Mouse (Mus musculus) hindbrain, embryonic 13.5 days (tissue): ENCODE measurements around the gene Tyrp1. TPM values are rescaled to one million over a fixed set of nuclear protein-coding genes. Genes with fewer than 3 reads are reported as not detected.

Experiments used
- ATAC-seq: fragments of 200-750 bp; cut with Nextera tagmentation; 2 replicates; pipeline ENCODE4 v1.8.0; 2017; ENCODE audit warnings: moderate TSS enrichment; ENCODE audit not compliant: low FRiP score
- H3K27ac ChIP-seq: fragments of 300-500 bp; sonication (generic); 2 replicates; pipeline ENCODE4 v1.5.1; 2015; ENCODE audit warnings: inconsistent platforms, mild to moderate bottlenecking, moderate library complexity
- H3K27me3 ChIP-seq: fragments of 300-500 bp; sonication (generic); 2 replicates; pipeline ENCODE4 v1.6.1; 2015; ENCODE audit warnings: mild to moderate bottlenecking, inconsistent platforms
- H3K36me3 ChIP-seq: fragments of 300-500 bp; sonication (generic); 2 replicates; pipeline ENCODE4 v1.6.1; 2015; ENCODE audit warnings: mild to moderate bottlenecking, inconsistent platforms
- H3K4me1 ChIP-seq: fragments of 300-500 bp; sonication (generic); replicated peaks from 2 replicates; pipeline ENCODE4 v1.6.1; 2015; ENCODE audit warnings: inconsistent platforms
- H3K4me2 ChIP-seq: fragments of 300-500 bp; sonication (generic); 2 replicates; pipeline ENCODE4 v1.6.1; 2015; ENCODE audit warnings: inconsistent platforms, mild to moderate bottlenecking, moderate library complexity
- H3K4me3 ChIP-seq: fragments of 300-500 bp; sonication (generic); 2 replicates; pipeline ENCODE4 v1.5.1; 2015; ENCODE audit warnings: mild to moderate bottlenecking, inconsistent platforms
- H3K9ac ChIP-seq: fragments of 300-500 bp; sonication (generic); 2 replicates; pipeline ENCODE4 v1.6.1; 2015; ENCODE audit warnings: mild to moderate bottlenecking, inconsistent platforms
- H3K9me3 ChIP-seq: fragments of 300-500 bp; sonication (generic); 2 replicates; pipeline ENCODE4 v1.6.1; 2016; ENCODE audit warnings: inconsistent platforms
- WGBS: fragments of 180-500 bp; shearing (Covaris S2); methylation state at CpG from one replicate; pipeline ENCODE4 v1.1.7; 2015; 5-methylcytosine and 5-hydroxymethylcytosine counted together
- polyA plus RNA-seq: library from polyadenylated mRNA; unstranded; fragments of >200 nt; fragmentation: Nextera tagmentation; extraction: Ambion mirVana; gene quantifications from 2 replicates; pipeline ENCODE4 v1.2.1, GENCODE M21; 2015

Tyrp1 gene
- 0.25 and 0.27 TPM in 2 replicates for polyA plus RNA-seq

DNA sequence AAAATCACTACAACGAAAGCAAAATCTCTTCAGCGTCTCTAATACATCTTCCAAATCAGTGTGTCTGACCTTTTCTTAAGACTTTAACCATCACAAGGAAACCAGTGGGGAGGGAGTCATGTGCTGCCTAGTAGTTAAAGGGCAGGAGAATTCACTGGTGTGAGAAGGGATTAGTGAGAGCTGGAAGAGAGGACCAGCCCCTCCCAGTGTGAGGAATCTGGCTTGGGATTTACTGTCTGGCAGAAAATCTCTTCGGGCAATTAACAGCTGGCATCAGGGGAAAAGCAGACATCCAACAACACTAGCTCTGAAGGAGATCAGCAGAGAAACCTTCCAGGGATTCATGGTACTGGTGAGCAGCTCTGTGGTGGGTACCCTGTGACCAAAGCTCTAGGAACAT is at the start of gene Tyrp1:
Gene Tyrp1 (plus strand): TSS at position 74 of the 400 bp plus-strand sequence.
- Histone ChIP-seq H3K4me2 (no peak within 1 kb of the TSS), H3K9me3 (no peaks in the 10 kb centered on the region), H3K36me3 (no peaks in the 10 kb centered on the region), H3K4me1 (no peaks in the 10 kb centered on the region), H3K9ac (no peak within 1 kb of the TSS), H3K27me3 (no peaks in the 10 kb centered on the region), H3K27ac (no peak within 1 kb of the TSS), H3K4me3 (no peak within 1 kb of the TSS)
- no peak for ATAC-seq
- WGBS = 69% methylated on average over 3 of the region's 3 CpGs

DNA sequence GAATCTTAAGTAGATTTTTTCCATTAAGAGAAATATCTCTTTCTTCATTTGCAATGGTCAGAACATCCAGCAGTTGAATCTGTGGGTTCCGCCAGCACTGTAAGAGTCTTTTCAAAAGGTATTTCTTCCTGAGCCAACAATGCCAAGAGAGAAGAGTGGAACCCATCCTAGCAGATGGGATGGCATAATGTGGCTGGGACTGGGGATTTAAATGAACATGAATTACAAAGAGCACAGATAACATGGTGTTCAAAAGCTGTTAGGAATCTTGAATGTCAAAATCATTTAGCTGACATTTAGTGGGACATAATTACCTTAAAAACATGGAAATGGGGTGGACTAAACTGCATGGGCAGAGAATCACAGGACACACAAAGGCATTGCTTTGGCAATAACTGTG is 45.6 kb upstream of the Tyrp1 start:
- Histone ChIP-seq H3K4me2 (no peak overlapping the region), H3K9me3 (no peaks in the 10 kb centered on the region), H3K27me3 (no peaks in the 10 kb centered on the region), H3K27ac (no peak overlapping the region), H3K4me1 (no peaks in the 10 kb centered on the region), H3K9ac (no peak overlapping the region), H3K4me3 (no peak overlapping the region), H3K36me3 (no peaks in the 10 kb centered on the region)
- no peak for ATAC-seq
- 92% methylated on average over 1 of the region's 1 CpGs for WGBS

DNA sequence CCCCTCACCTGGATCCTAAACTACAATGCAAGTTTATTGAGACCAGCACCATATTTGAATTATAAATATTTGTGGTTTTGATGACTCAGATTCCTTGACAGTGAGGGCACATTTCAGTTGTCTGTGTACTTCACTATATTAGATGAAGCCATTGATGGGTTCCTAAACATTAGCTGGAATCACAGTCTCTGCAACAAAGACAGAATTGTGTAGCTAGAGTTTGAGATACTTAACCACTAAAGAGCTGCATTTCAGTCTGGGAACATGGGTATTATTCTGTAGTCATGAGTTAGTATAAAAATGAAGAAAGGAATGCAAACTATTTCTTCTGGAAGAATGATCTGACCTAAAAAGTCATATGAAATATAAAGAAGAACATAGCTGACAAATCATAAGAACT is 14.4 kb upstream of the Tyrp1 start:
- H3K4me2 ChIP-seq = no peak overlapping the region
- H3K27me3 ChIP-seq = no peaks in the 10 kb centered on the region
- H3K27ac ChIP-seq = no peak overlapping the region
- no peaks in the 10 kb centered on the region for H3K4me1 ChIP-seq
- no peaks in the 10 kb centered on the region for H3K36me3 ChIP-seq
- no peak for ATAC-seq
- H3K4me3 ChIP-seq = no peak overlapping the region
- H3K9me3 ChIP-seq = no peaks in the 10 kb centered on the region
- no peak overlapping the region for H3K9ac ChIP-seq

DNA sequence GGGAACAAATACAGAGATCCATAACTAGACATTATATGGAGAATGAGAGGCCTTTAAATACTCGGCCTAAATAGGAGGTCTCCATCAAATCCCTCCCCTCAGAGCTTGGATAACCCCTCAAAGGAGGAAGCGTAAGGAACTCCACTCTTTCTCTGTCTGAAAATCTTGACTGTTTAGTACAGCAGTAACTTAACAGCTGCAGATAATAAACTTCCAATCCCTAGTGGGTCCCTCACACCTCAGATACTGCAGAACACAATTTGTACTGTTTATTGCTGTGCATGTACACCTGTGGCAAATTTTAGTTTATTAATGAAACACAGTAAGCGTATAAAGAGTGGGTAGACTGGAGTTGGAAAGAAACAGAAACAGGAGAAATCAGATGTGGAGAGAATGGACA is 12.0 kb upstream of the Tyrp1 start:
- Histone ChIP-seq H3K4me1 (no peaks in the 10 kb centered on the region), H3K9ac (no peak overlapping the region), H3K36me3 (no peaks in the 10 kb centered on the region), H3K27ac (no peak overlapping the region), H3K4me3 (no peak overlapping the region), H3K27me3 (no peaks in the 10 kb centered on the region), H3K4me2 (no peak overlapping the region), H3K9me3 (no peaks in the 10 kb centered on the region)
- WGBS = 90% methylated on average over 3 of the region's 3 CpGs
- no peak for ATAC-seq

DNA sequence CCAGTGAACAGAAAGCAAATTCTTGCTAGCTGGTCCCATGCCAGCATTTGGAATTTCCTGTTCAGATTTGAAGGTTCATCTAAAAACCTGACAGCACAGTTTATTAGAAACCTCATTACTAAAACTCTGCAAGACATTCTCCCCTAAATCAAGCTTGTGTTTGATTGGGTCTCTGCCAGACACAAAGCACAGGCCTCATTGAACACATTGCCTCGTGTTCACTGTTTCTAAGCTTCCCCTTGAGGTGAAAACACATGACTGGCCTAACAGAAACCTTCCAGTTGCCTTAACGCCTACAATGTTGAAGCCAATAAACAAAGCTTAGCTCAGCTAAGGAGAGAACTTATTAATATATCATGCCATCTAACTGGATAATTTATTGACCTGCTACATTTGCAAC is 5.7 kb upstream of the Tyrp1 start:
- WGBS = 44% methylated on average over 2 of the region's 2 CpGs
- no peaks in the 10 kb centered on the region for H3K9me3 ChIP-seq
- H3K27me3 ChIP-seq = no peaks in the 10 kb centered on the region
- no peaks in the 10 kb centered on the region for H3K4me1 ChIP-seq
- no peak overlapping the region for H3K4me3 ChIP-seq
- H3K4me2 ChIP-seq = no peak overlapping the region
- H3K9ac ChIP-seq = no peak overlapping the region
- ATAC-seq = no peak
- H3K27ac ChIP-seq = no peak overlapping the region
- no peaks in the 10 kb centered on the region for H3K36me3 ChIP-seq

DNA sequence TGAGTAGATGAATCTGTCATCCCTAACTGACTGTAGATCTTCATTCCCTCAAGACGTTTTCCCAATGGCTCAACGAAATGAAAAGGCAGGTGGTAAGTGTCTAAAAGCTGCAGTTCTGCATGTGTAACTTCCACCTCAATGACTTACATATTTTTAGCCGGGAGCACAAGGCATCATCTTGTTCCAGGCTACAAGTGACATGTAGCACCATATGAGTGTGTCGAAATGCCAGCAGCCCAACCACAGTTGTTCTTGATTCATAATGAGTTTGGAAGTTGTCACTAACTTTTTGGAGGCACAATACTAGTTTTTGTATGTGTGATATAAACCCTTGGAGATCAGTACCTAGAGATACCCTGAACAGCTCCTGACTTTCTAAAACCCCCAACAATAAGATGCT is 5.4 kb downstream of the Tyrp1 start:
- ATAC-seq = no peak
- 78% methylated on average over 4 of the region's 4 CpGs for WGBS
- Histone ChIP-seq H3K27me3 (no peaks in the 10 kb centered on the region), H3K9me3 (no peaks in the 10 kb centered on the region), H3K9ac (no peak overlapping the region), H3K27ac (no peak overlapping the region), H3K4me3 (no peak overlapping the region), H3K36me3 (no peaks in the 10 kb centered on the region), H3K4me1 (no peaks in the 10 kb centered on the region), H3K4me2 (no peak overlapping the region)

DNA sequence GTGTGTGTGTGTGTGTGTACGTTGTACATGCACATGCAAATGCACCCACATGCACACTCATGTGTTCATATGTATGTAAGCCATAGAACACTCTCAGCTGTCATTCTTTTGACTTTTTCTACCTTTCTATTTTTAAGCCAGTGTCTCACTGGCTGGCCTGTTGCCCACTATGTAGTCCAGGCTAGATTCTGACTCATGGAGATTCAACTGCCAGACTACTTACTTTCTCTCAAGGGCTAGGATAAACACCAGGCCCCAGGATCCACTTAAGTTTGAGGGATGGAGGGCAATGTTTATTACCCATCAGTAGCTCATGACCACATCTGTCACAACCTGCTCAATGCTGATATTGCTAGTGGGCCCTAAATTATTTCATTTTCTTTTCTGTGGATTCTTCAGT is 8.1 kb downstream of the Tyrp1 start:
- no peaks in the 10 kb centered on the region for H3K36me3 ChIP-seq
- no peak for ATAC-seq
- H3K9ac ChIP-seq = no peak overlapping the region
- no peak overlapping the region for H3K4me2 ChIP-seq
- no peaks in the 10 kb centered on the region for H3K9me3 ChIP-seq
- WGBS = 83% methylated on average over 1 of the region's 1 CpGs
- H3K4me3 ChIP-seq = no peak overlapping the region
- no peaks in the 10 kb centered on the region for H3K27me3 ChIP-seq
- no peak overlapping the region for H3K27ac ChIP-seq
- no peaks in the 10 kb centered on the region for H3K4me1 ChIP-seq

DNA sequence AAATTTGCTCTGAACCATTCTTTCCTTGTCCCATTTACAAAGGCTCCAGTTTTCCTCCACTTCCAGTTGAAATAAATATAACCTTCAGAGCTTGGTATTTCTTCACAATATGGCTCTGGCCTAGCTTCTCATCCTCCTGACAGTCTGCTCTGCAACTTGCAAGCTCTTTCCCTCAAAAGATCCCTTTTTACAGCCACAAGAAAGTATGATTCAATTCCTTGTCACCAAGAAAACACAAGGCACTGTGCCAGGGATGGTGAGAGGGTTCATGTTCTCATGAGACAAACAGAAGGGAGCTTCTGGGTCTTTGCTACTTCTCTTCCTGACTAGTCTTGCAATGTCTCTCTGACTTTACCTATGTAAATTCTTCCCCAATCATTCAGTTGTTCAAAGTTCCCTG is 9.8 kb downstream of the Tyrp1 start:
- Histone ChIP-seq H3K4me1 (no peaks in the 10 kb centered on the region), H3K9ac (no peak overlapping the region), H3K36me3 (no peaks in the 10 kb centered on the region), H3K4me3 (no peak overlapping the region), H3K27me3 (no peaks in the 10 kb centered on the region), H3K27ac (no peak overlapping the region), H3K4me2 (no peak overlapping the region), H3K9me3 (no peaks in the 10 kb centered on the region)
- no peak for ATAC-seq

DNA sequence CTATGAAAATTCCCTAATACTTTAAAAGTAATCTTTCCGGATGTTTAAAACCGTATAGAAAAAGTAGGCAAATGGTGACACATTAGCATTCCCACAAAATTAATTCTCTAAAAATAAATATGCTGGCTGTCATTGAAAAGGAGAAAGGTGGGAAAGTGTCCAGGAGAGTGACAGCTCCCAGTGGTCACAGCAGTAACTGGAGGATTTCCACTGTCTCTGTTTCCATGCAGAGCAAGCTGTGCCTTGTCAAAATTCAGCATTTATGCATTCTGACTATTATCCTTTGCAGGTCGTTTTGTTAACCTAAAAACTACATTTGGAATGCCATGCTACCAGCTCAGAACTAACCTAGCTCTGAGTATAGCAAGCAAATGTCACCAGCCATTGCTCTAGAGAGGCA is 12.1 kb downstream of the Tyrp1 start:
- no peaks in the 10 kb centered on the region for H3K9me3 ChIP-seq
- H3K27ac ChIP-seq = no peak overlapping the region
- H3K36me3 ChIP-seq = no peaks in the 10 kb centered on the region
- WGBS = 75% methylated on average over 3 of the region's 3 CpGs
- H3K4me2 ChIP-seq = no peak overlapping the region
- H3K4me1 ChIP-seq = no peaks in the 10 kb centered on the region
- no peaks in the 10 kb centered on the region for H3K27me3 ChIP-seq
- ATAC-seq = no peak
- no peak overlapping the region for H3K9ac ChIP-seq
- no peak overlapping the region for H3K4me3 ChIP-seq

DNA sequence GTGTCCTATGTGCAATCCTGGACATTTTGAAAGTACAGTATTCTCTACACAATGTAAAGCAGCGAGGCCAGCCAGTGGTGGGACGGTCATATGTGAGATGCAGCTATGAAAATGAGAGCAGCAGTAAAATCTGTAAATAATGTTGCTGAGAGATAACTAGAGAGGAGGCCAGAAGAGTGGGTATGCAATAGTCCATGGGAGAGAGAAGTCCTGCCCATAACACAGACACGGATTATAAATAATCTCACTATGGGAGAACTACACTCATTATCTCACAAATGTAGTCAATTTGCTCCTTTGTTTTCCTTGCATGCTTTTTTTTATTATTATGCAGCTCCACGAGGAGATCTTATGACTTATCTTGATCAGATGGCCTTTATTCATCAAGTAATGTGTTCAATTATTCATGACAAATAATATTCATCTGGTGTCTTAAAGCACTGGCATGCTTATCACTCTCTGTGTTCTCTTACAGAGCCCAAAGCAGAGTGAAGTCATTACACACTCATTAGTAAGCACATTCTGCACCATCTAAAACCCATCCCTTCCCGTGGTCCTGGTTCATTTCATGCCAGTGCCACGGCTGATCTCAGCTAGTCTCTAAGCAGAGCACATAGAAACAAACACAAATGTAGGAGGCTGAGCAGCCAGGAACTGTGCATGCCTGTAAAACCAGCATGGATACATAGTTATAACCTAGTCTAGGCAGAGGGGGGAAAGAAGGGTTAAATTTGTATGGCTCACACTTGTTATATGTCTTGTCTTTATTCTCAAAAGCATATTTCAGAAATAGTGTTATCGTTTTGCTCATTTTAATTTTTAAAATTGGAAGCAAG is 18.9 kb downstream of the Tyrp1 start:
- WGBS = 64% methylated on average over 7 of the region's 7 CpGs
- peak; percentile 74 for ATAC-seq

DNA sequence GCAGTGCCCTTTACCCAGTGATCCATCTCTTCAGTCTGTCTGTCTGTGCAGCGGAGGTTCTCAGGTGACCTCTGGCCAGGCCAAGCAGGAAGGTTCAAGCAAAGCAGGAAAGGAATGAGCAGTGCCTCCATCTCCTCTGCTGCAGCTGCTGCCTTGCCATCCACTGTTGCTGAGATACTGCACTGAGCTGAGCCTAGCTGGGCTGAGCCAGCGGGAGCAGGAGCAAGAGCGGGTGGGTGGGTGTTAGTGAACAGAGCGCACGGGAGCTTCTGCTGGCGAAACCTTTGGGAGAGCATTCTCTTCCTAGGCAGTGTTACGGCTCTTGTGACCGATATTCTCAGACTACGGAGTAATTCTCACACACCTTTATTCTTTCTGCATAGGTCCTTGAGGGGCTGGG is 21.6 kb downstream of the Tyrp1 start:
- Histone ChIP-seq H3K9ac (no peak overlapping the region), H3K9me3 (no peaks in the 10 kb centered on the region), H3K27me3 (no peaks in the 10 kb centered on the region), H3K27ac (no peak overlapping the region), H3K4me2 (no peak overlapping the region), H3K4me1 (no peaks in the 10 kb centered on the region), H3K36me3 (no peaks in the 10 kb centered on the region), H3K4me3 (no peak overlapping the region)
- 75% methylated on average over 9 of the region's 9 CpGs for WGBS
- no peak for ATAC-seq

More for the DNA sequence above, 18.9 kb downstream of the Tyrp1 start:
- Histone ChIP-seq H3K4me1 (no peaks in the 10 kb centered on the region), H3K27me3 (no peaks in the 10 kb centered on the region), H3K4me3 (no peak overlapping the region), H3K9me3 (no peaks in the 10 kb centered on the region), H3K27ac (no peak overlapping the region), H3K4me2 (no peak overlapping the region), H3K9ac (no peak overlapping the region), H3K36me3 (no peaks in the 10 kb centered on the region)

DNA sequence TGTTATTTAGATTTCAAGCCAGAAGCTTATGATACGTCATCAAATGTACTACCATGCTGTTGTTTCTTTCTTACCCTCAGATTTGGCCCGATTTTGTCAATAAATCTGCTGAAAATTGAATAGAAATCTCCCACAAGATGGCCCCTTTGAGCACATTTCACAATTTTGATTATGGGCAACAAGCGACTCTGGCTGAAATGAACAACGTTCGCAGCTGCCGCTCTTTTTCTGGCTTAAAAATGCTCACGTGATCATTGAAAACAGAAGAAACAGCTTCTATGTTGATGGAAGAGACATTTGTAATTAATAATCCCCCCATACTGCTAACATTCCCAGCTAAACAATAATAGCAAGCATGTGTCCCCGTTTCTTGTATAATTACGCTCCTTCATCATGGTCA is 29.0 kb downstream of the Tyrp1 start:
- WGBS = 55% methylated on average over 9 of the region's 9 CpGs
- 0 out of 2 replicates have a peak overlapping the region, but pooled peaks have one; percentile 35 for H3K27ac ChIP-seq
- H3K9me3 ChIP-seq = no peaks in the 10 kb centered on the region
- H3K4me1 ChIP-seq = peaks cover 6% of the 10 kb centered on the region
- no peaks in the 10 kb centered on the region for H3K27me3 ChIP-seq
- H3K9ac ChIP-seq = no peak overlapping the region
- H3K36me3 ChIP-seq = no peaks in the 10 kb centered on the region
- peak overlapping the region; percentile 14 for H3K4me2 ChIP-seq
- H3K4me3 ChIP-seq = no peak overlapping the region
- ATAC-seq = no peak

DNA sequence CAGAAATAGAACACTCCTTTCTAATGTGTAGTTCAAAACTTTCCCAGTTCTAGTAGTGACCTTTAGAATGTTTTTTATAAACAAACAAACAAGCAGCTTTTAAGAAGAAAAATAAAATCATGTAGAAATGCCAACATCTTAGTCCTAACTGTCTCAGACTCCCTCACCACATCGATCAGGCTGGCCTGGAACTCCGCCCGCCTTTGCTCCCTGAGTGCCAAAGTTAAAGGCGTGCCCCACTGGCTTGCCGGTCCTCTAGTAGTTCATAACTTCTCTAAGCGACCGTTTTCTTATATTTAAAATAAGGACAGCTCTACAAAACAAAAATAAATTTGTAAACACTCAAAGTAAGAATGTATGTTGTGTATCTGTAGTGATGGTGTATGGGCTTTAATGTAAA is 30.0 kb downstream of the Tyrp1 start:
- WGBS = 58% methylated on average over 7 of the region's 7 CpGs
- H3K4me1 ChIP-seq = peaks cover 6% of the 10 kb centered on the region
- H3K9me3 ChIP-seq = no peaks in the 10 kb centered on the region
- no peak overlapping the region for H3K27ac ChIP-seq
- no peaks in the 10 kb centered on the region for H3K27me3 ChIP-seq
- no peak overlapping the region for H3K4me2 ChIP-seq
- no peak overlapping the region for H3K9ac ChIP-seq
- H3K4me3 ChIP-seq = no peak overlapping the region
- no peaks in the 10 kb centered on the region for H3K36me3 ChIP-seq
- no peak for ATAC-seq
